Mouse (Mus musculus): ENCODE data around the gene Mark4. TPM values are rescaled to one million over a fixed set of nuclear protein-coding genes. Genes with fewer than 3 reads are reported as not detected.
A peak's percentile ranks its signal among the peaks of the same experiment; 100 is the strongest.

The Mark4 gene
- polyA plus RNA-seq (2016; fragmentation: Nextera tagmentation; extraction: Ambion mirVana) = 16.4 and 20.9 TPM in 2 replicates

DNA sequence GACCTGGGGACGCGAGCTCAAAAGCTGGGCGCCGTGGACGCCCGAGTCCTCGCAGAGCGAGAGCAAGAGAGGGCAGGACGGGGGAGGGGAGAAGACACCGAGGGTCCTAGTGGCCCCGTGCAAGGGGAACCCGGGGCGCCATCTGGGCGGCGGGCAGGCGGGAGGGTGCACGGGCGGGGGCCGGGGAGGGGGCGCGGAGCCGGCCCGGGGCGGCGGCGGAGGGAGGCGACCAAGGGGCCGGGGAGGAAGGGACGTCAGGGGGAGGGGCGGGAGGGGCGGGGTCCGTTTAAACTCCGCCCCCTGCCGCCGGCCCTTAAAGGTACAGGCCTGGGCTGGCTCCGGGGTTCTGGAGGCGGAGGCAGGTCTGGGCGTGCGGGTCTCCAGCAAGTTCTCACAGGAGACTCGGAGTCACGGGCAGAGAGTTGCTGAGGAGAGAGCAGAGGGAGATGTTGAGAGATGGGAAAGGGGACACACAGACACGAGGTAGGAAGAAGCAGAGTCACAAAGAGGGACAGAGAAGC is at the start of gene Mark4:
Gene Mark4 (minus strand): TSS at position 231 of the 521 bp plus-strand sequence.
- peak within 1 kb of the TSS; percentile 95 for H3K4me2 ChIP-seq (replicated peaks)
- peak within 1 kb of the TSS; percentile 98 for H3K4me3 ChIP-seq
- 1% methylated on average over 12 of the region's 42 CpGs for WGBS
- H3K27ac ChIP-seq (replicated peaks) = peak within 1 kb of the TSS; percentile 83
- peak within 1 kb of the TSS; percentile 84 for H3K9ac ChIP-seq (replicated peaks)
- H3K9me3 ChIP-seq = no peaks in the 10 kb centered on the region
- H3K4me1 ChIP-seq = peaks cover 31% of the 10 kb centered on the region
- ATAC-seq (ENCODE audit: low FRiP score, low read depth) = peak; percentile 81
- peaks cover 9% of the 10 kb centered on the region; the same call in 1 of the 2 replicates for H3K36me3 ChIP-seq
- H3K27me3 ChIP-seq = peaks cover 14% of the 10 kb centered on the region

DNA sequence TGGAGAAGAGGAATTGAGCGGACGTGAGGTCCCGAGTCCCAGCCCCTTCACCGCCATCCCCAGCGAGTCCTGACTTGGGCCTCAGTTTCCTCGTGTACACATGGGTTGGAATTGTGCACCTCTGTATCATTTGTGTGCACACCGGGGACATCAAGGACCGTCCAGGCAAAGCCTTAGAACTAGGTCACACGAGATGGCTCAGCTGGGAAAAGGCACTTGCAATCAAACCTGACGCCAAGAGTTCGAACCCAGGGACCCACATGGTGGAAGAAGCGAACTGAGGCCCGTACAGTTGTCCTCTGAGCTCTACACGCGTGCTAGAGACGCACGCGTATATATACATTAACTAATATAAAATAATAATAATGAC is 49.0 kb upstream of the Mark4 start:
- H3K9ac ChIP-seq (replicated peaks) = peak overlapping the region; percentile 86
- H3K4me1 ChIP-seq = peaks cover 20% of the 10 kb centered on the region
- H3K27me3 ChIP-seq = no peaks in the 10 kb centered on the region; the same call in 1 of the 2 replicates
- H3K9me3 ChIP-seq = no peaks in the 10 kb centered on the region
- H3K4me3 ChIP-seq = peak overlapping the region; percentile 78
- H3K27ac ChIP-seq (replicated peaks) = peak overlapping the region; percentile 83
- WGBS = 6% methylated on average over 18 of the region's 18 CpGs
- ATAC-seq (ENCODE audit: low FRiP score, low read depth) = no peak
- H3K36me3 ChIP-seq = no peaks in the 10 kb centered on the region
- peak overlapping the region; percentile 88 for H3K4me2 ChIP-seq (replicated peaks)

DNA sequence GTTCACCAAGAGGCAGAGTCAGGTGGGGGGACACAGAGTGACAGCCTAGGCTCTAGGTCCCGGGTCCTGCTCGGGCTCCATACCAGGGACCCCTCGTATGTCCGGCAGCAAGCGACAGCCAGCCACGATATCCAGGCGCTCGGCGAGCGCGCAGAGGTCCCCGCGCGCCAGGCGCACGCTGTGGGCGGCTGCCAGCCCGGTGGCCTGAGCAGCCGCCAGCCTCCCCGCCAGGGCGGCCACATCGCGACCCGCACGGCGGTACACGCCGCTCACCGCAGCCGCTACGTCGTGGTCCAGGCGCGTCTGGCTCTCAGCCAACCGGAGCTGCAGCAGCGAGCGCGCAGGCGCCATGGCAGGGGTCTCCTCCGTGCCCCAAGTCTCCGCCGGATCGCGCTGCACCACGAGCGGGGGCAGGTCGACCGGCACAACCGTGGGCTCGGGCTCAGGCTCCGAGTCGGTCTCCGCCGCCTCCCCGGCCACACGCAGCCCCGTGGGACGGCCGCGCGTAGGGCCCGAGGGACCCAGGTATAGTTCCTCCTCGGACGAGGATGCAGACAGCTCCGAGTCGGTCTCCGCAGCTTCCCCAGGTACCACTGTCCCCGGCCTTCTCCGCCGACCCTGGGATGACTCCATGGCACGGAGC is 48.5 kb upstream of the Mark4 start:
- ATAC-seq (ENCODE audit: low FRiP score, low read depth) = peak; percentile 44

DNA sequence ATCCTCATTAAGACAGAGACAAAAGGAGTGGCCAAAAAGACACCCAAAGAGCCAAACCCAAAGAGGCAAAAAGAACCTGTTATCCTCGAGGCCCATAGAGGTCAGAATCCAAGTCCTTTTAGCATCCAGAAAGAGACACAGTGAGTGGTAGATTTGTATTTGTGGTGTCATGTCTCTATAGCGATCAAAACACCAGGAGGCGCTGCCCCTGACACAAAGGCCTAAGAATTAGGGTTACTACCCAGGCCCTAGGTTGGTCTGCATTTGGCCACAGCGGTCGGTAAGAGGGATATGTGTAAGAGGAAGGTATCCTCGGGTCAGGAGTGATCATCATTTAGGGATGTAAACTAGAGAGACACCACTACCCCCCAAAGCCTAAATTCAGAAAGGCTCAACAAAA is 47.7 kb upstream of the Mark4 start:
- peak overlapping the region; percentile 78 for H3K4me3 ChIP-seq
- H3K9ac ChIP-seq (replicated peaks) = no peak overlapping the region; the same call in 1 of the 2 replicates
- H3K36me3 ChIP-seq = no peaks in the 10 kb centered on the region
- H3K4me2 ChIP-seq (replicated peaks) = peak overlapping the region; percentile 88
- 19% methylated on average over 6 of the region's 6 CpGs for WGBS
- no peak overlapping the region for H3K27ac ChIP-seq (replicated peaks)
- H3K4me1 ChIP-seq = peaks cover 20% of the 10 kb centered on the region
- no peak for ATAC-seq (ENCODE audit: low FRiP score, low read depth)
- H3K27me3 ChIP-seq = no peaks in the 10 kb centered on the region; the same call in 1 of the 2 replicates
- no peaks in the 10 kb centered on the region for H3K9me3 ChIP-seq

More for the DNA sequence above, 48.5 kb upstream of the Mark4 start:
- WGBS = 1% methylated on average over 70 of the region's 71 CpGs
- Histone ChIP-seq H3K27ac (replicated peaks) (peak overlapping the region; percentile 83), H3K9me3 (no peaks in the 10 kb centered on the region), H3K4me2 (replicated peaks) (peak overlapping the region; percentile 88), H3K9ac (replicated peaks) (peak overlapping the region; percentile 86), H3K4me1 (peaks cover 20% of the 10 kb centered on the region), H3K27me3 (no peaks in the 10 kb centered on the region; the same call in 1 of the 2 replicates), H3K36me3 (no peaks in the 10 kb centered on the region), H3K4me3 (peak overlapping the region; percentile 78)

DNA sequence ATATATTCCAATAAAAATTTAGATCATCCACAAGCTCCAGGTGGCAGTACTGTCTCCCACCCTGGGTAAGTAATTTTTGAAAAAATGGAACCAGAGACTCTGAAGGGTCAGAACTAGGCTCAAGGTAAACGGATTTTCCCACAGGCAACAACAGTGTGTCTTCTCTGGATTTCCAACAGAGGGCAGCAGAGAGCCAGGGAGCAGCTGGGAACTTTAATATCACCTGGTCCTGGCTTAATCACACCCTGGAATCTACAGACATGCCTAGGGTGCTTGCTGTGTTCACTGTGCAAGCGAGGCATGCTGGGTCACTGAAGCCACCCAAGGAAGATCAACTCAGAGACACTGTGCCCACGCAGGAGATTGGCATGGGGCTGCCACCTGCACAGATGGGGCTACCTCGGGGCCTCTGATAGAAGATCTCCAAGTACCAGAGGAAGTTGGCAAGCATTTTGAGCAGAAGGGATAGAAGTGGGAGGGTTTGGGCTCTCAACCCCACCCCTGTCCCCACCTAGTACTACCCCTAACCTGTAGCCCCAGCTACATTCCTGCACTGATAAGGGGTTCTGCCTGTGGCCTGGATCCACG is 45.0 kb upstream of the Mark4 start:
- ATAC-seq (ENCODE audit: low FRiP score, low read depth) = no peak
- H3K36me3 ChIP-seq = no peaks in the 10 kb centered on the region
- no peak overlapping the region for H3K9ac ChIP-seq (replicated peaks)
- H3K9me3 ChIP-seq = no peaks in the 10 kb centered on the region
- no peak overlapping the region for H3K4me3 ChIP-seq
- H3K4me2 ChIP-seq (replicated peaks) = no peak overlapping the region
- 36% methylated on average over 5 of the region's 5 CpGs for WGBS
- no peaks in the 10 kb centered on the region; the same call in 1 of the 2 replicates for H3K27me3 ChIP-seq
- H3K4me1 ChIP-seq = peaks cover 13% of the 10 kb centered on the region
- H3K27ac ChIP-seq (replicated peaks) = no peak overlapping the region

DNA sequence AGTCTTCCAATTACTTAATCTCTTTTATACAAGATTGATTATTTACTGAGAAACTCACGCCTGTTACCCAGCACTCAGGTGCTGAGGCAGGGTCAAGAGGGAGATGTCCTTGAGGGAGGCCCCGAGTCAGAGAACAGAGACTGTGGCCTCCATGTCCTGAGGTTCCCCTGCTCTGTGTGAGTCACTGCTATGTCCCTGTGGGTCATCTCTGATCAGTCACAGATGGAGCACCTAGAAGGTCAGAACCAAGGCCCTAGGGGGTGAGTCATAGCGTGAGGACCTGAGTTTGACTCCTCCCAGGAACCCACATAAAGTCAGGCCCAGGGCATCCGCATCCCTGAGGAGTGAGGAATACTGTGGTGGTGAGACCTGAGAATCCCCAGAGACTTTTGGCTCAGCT is 43.0 kb upstream of the Mark4 start:
- Histone ChIP-seq H3K4me1 (peaks cover 2% of the 10 kb centered on the region), H3K27ac (replicated peaks) (no peak overlapping the region), H3K4me2 (replicated peaks) (no peak overlapping the region), H3K36me3 (no peaks in the 10 kb centered on the region), H3K9ac (replicated peaks) (no peak overlapping the region), H3K4me3 (no peak overlapping the region), H3K9me3 (no peaks in the 10 kb centered on the region), H3K27me3 (no peaks in the 10 kb centered on the region; the same call in 1 of the 2 replicates)
- no peak for ATAC-seq (ENCODE audit: low FRiP score, low read depth)
- 86% methylated on average over 4 of the region's 4 CpGs for WGBS

DNA sequence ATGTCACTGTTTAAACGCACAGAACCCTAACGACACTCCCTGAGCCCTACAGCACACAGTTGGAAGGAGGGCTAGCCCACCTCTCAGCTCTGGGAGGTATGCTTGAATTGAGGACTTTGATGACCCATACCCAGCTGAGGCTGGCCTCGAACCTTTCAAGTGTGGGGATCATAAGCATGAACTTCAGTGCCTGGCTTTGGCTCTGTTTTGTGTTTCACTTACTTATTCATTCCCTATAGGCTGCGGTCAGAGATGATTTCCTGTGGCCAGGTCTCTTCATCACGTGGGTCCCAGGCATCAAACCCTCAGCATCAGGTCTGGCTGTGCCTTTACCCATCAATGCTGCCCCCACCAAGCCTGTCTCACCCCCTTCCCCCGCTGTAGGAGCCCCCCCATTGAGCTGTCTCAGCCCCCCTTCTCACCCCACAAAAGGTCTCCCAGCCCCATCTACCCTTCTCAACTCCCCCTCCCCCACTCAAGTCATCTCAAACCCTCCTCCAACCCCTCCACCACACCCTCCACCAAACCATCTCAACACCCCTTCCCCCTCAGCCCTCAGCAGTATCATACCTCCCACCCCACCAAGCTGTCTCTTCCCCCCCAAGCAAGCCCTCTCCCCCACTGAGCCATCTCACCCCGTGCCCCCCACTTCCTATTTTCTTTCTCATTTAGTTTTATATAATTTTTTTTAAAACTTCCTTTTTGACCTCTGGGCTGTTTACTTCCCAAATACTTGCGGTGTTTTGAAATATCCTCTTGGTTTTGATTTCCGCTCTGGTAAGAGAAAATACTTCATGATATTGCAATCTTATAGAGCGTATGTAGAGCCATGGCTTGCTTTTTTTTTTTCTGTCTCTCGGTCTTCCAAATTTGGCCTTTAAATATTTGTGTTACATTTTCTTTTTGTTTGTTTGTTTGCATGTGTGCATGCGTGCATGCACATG is 42.1 kb upstream of the Mark4 start:
- no peak overlapping the region for H3K4me3 ChIP-seq
- no peaks in the 10 kb centered on the region for H3K36me3 ChIP-seq
- H3K4me1 ChIP-seq = no peaks in the 10 kb centered on the region
- no peaks in the 10 kb centered on the region for H3K9me3 ChIP-seq
- no peaks in the 10 kb centered on the region for H3K27me3 ChIP-seq
- no peak overlapping the region for H3K9ac ChIP-seq (replicated peaks)
- no peak overlapping the region for H3K4me2 ChIP-seq (replicated peaks)
- WGBS = 73% methylated on average over 12 of the region's 12 CpGs
- H3K27ac ChIP-seq (replicated peaks) = no peak overlapping the region
- ATAC-seq (ENCODE audit: low FRiP score, low read depth) = no peak

DNA sequence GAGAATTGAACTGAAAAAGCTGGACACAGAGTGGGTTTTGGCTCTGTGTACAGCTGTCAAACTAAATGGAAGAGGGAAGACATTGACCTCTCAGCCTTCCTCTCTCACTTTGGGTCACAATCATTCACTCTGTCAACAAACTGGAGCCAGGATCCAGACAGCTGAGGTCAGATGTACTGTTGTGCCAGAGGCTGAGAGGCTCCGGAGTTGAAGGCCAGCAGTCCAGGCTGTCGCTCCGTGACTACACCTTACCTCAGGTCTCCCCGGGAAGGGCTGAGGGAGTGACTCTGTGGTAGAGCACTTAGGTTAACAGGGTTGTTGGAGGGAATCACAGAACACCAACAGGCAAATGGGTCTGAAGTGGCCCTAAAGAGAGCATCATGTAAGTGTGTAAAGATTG is 39.7 kb upstream of the Mark4 start:
- no peak for ATAC-seq (ENCODE audit: low FRiP score, low read depth)
- Histone ChIP-seq H3K9ac (replicated peaks) (no peak overlapping the region), H3K27me3 (peaks cover 12% of the 10 kb centered on the region; the same call in 1 of the 2 replicates), H3K27ac (replicated peaks) (no peak overlapping the region), H3K4me2 (replicated peaks) (no peak overlapping the region), H3K9me3 (no peaks in the 10 kb centered on the region), H3K36me3 (no peaks in the 10 kb centered on the region), H3K4me3 (no peak overlapping the region), H3K4me1 (no peaks in the 10 kb centered on the region)
- WGBS = 84% methylated on average over 4 of the region's 4 CpGs

DNA sequence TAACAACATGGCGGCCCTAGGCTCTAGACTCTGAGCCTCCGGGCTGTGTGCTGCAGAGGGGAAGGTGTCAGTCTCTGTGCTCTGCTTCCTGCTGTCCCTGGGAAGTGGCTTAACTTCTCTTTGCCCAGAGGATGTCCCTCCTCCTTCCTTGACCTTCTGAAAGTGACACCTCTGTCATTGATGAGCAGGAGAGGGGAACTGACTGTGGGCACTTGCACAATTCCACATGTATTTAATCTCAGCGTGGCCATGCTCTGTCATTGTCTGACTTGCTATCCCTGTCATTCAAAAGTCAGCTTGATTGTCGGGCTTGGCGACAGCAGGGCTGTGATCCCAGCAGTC is 37.6 kb upstream of the Mark4 start:
- no peak overlapping the region for H3K4me2 ChIP-seq (replicated peaks)
- ATAC-seq (ENCODE audit: low FRiP score, low read depth) = no peak
- H3K36me3 ChIP-seq = no peaks in the 10 kb centered on the region
- WGBS = 70% methylated on average over 5 of the region's 5 CpGs
- H3K27ac ChIP-seq (replicated peaks) = no peak overlapping the region
- H3K4me1 ChIP-seq = peaks cover 5% of the 10 kb centered on the region
- no peak overlapping the region for H3K9ac ChIP-seq (replicated peaks)
- peaks cover 32% of the 10 kb centered on the region for H3K27me3 ChIP-seq
- no peaks in the 10 kb centered on the region for H3K9me3 ChIP-seq
- H3K4me3 ChIP-seq = no peak overlapping the region

DNA sequence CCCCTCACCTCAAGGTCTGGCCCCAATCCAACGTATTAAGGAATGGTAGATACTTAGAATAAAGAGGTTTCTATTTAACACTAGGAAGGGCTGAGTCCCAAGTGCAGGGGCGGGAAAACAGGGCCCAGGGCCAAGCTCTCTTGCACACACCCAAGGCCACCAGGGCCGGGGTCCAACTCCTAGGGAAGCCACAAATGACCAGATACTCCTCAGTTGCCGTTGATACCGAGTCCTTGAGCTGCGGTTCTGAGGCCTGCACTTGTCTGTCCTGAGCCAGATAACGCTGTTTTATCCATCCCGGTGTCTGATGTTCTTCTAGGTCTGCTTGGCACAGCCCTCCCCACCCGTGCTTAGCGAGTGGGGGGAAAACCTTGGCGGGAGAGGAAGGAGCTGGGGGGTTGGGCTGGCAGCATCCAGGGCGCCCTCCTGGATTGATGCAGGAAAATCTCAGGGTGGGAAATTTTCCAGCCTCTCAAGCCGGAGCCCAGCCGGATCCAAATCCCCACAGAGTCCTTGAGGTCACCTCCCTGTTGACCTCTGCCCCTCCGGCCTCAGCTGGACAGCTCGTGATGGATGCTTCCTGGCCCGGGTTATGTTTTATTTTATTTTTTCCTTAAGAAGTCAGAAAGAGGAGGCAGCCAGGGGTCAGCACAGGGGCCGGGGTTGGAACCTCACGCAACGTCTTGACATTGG is 37.0 kb upstream of the Mark4 start:
- Histone ChIP-seq H3K27ac (replicated peaks) (no peak overlapping the region), H3K9me3 (no peaks in the 10 kb centered on the region), H3K36me3 (no peaks in the 10 kb centered on the region), H3K4me3 (no peak overlapping the region), H3K9ac (replicated peaks) (no peak overlapping the region), H3K27me3 (peaks cover 37% of the 10 kb centered on the region), H3K4me1 (peaks cover 5% of the 10 kb centered on the region), H3K4me2 (replicated peaks) (no peak overlapping the region)
- no peak for ATAC-seq (ENCODE audit: low FRiP score, low read depth)
- WGBS = 74% methylated on average over 20 of the region's 20 CpGs

DNA sequence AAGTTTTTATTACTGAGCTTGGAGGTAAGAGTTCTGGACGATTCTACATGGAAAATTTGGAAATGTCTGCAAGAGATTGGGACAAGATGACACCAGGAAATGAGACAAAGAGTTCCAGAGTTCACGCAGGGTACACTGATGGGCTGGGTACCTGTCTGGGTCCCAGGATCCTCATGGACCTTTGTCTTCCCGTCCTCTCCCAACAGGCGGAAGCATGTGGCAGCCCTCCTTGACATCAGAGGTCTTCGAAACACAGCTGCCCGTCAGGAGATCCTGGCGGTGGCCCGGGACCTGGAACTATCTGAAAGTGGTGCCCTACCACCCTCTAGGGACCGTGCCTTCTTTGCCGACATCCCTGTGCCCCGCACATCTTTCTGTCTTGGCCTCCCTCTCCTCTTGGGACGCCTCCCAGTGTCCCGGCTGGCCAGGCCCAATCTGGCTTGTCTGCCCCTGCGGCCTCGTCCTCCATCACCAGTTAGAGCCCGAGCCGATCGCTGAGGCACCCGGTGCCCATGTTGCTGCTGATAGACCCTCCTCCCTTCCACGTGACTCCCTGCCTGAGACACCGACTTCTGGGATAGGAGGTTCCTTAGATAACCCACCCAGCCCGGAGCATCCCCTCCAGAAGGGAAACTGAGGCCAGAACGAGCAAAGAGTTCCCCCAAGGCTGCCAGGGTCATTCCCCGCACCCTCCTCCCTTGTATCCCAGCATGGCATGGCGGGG is 36.3 kb upstream of the Mark4 start:
- Histone ChIP-seq H3K4me3 (no peak overlapping the region), H3K27ac (replicated peaks) (no peak overlapping the region), H3K9me3 (no peaks in the 10 kb centered on the region), H3K4me2 (replicated peaks) (no peak overlapping the region), H3K36me3 (no peaks in the 10 kb centered on the region), H3K4me1 (peaks cover 5% of the 10 kb centered on the region), H3K9ac (replicated peaks) (no peak overlapping the region), H3K27me3 (peaks cover 45% of the 10 kb centered on the region)
- ATAC-seq (ENCODE audit: low FRiP score, low read depth) = no peak
- 86% methylated on average over 25 of the region's 25 CpGs for WGBS
